Mouse (Mus musculus): ENCODE data around the gene Ktn1.

The Ktn1 gene

DNA sequence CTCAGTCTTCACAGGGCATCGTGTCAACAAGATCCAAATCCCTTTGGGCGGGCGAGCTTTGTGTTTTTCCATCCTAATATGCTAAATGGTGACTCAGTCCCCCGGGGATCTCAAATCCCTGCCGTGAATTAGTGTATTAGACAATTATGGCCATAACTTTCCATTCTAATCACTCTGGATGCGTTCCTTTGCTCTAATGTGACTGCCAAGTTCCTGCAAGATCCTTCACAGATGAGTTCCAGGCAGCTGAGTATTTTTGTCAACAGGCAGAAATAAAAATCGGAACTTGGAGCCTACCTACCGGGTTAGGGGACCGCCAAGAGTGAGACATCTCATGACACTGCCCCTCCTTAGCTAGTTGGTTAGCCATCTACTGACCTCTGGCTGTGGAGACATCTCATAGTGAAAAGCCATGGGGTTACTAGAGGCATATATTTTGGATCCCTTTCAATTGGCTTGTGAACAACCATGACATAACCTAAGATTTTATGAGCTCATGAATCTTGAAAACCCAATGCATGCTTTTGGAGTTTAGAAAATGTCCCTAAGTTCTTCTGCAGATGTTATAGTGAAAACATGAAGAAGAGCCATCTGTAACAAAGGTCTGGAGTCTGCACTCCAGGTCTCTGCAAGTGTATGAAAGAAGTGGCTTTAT, 108.3 kb downstream of the Ktn1 start:
- DNase-seq (ENCODE audit: low read depth, low spot score) = no peak

DNA sequence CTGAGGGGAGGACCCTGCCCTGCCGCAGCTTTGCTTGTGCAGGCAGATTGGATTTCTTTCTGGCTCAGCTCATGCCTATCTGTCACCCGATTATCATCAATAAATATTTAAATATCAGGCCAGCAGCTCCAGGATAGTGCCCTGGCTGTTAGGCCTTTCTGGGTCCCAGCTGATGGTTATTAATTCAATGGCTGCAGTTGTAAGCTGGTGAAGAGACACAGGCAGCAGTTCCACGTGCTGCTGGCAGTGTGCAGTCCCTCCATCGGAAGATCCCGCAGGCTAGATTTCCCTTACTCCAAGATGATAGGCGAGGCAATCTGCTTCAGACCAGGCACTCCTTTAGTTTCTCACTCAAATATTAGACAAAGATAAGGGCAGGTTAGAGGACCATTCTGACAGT, 116.9 kb downstream of the Ktn1 start:
- no peak for DNase-seq (ENCODE audit: low read depth, low spot score)

DNA sequence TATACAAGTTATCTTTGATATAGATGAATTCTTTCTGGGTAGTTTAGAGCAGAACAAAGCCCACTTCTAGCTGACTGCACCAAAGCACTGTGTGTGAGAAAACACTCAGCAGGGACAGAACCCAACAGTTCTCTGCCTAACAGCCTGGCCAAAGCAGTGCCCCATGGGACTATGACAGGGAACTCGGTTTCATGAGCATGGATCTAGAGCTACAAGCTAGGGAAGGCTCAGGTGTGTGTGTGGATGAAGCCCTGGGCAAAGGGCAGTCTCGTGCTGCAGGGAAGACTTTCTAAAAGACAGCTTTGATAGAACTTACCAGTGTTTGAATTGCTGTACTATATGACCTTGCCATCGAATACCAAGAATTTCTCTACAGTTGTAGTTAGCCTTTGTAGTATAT, 117.5 kb downstream of the Ktn1 start:
- no peak for DNase-seq (ENCODE audit: low read depth, low spot score)

DNA sequence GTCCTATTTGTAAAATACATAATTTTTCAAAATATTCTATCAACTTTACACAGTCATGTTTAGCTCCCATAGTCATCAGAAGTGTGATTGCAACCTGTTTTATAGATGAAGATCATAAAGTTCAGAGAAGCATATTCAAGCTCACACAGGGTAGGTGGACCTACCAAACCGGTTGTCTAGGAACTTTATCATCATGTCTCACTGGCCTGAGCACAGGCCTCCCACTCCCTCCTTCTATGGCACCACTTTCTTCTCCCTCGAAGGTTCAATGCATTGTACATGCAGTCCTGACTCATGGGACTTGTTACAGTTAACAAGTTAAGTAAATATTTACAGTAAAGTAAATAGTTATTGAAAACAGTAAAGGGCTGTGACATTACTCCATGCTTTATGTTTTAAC, 118.1 kb downstream of the Ktn1 start:
- DNase-seq (ENCODE audit: low read depth, low spot score) = no peak

DNA sequence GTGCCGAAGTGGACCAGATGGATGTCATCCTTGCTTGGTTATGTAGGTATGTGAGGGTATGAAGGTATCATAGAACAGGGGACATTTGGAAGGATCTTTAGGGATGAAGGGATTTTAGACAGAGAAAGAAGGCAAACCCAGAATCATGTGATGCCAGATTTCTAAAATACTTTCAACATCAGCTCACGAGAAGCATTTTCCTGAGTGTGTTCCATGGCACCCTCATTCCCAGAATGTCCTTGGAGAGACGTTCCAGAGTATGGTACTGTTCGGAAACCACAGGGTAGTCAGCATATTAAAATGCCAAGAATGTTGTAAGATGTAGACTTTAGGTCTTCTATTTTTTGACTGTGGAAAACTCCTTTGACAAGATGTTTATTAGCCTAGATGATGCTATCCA, 123.2 kb downstream of the Ktn1 start:
- no peak for DNase-seq (ENCODE audit: low read depth, low spot score)

DNA sequence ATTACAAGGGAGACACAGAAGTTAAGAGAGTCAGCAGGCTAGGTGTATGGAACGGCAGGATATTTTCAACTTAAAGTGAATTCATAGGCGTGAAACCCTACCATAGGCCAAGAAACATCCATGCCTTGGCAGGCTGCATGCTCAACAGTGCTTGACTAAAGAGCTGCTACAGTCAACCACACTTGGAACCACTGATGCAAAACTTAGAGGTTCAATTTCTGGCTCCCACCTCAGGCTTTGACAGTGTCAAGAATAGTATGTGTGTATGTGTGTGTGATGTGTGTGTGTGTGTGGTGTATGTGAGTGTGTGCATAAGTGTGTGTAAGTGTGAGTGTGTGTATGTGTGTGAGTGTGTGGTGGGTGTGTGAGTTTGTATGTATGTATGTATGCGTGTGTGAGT, 127.3 kb downstream of the Ktn1 start:
- no peak for DNase-seq (ENCODE audit: low read depth, low spot score)

DNA sequence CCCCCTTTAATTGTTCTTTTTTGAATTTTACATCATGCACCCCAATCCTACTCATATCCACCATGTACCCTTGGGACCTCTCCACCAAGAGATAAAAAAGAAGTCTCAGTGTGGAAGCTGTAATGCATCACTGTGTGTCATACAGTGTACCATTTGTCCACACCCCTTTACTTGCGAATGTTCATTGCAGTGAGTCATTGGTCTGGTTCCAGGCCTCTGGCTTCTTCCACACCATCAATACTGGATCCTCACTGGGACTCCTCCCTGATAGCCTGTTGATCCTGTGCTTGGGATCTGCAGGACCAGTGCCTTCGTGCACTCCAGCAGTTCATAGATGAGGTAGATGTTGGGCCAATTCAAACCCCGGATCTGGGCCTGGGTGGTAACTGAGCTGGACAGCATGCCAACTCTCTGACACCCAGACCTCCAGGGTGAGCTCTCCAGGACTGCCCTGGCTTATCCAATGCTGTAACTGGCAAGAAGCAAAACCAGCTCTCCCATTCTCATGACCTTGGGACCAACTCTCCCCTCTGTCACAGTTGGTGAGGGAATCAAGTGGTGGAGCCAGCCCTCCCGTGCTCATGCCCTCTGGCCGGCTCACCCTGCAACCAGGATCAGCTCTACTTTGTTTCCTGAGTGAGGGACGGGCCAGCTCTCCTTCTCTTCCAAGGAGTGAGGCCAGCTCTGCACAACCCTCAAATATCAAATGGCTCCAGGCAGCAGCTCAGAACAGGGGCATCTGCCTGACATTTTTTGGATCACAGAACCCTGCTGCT, 128.2 kb downstream of the Ktn1 start:
- DNase-seq (ENCODE audit: low read depth, low spot score) = no peak

DNA sequence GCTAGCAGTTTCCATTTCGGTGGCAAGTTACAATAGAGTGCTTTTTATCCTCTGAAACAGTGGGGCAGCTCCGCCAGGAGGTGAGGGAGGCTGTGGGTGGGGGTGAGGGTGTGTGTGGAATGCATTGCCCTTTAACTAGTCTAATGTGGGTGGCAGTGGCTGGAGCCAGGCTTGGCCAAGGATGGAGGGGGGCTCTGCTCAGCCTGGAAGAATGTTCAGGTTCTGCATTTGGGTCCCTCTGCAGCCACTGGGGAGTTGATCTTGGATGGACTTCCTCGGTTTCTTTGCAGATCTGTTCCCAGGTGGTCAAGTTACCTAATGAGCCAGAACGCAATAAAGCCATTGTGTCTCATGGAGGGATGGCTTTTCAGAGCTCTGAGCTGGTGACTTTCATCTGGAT, 137.9 kb downstream of the Ktn1 start:
- DNase-seq (ENCODE audit: low read depth, low spot score) = no peak
